Mouse (Mus musculus): Measurements from ENCODE around the gene Taf5. TPM values are rescaled to one million over a fixed set of nuclear protein-coding genes. Genes with fewer than 3 reads are reported as not detected.

Gene Taf5
- polyA plus RNA-seq, 1 experiment from 2014 or later, result 10.5 TPM

- no peak for ATAC-seq (ENCODE audit: low FRiP score, low TSS enrichment)
- peaks cover 37% of the 10 kb centered on the region for H3K36me3 ChIP-seq (ENCODE audit: control insufficient read depth, insufficient read depth, low read length)
- no peak overlapping the region for H3K4me3 ChIP-seq (replicated peaks; ENCODE audit: low read depth, low read length)
- H3K4me2 ChIP-seq (ENCODE audit: low read length), result no peak overlapping the region
- peak overlapping the region; percentile 75 for H3K27ac ChIP-seq (replicated peaks; ENCODE audit: low read depth, low read length)
- no peaks in the 10 kb centered on the region for H3K4me1 ChIP-seq (ENCODE audit: control insufficient read depth, insufficient read depth, low read length)
- H3K27me3 ChIP-seq (ENCODE audit: control insufficient read depth, insufficient read depth, low read length), result no peaks in the 10 kb centered on the region
- H3K9ac ChIP-seq (replicated peaks; ENCODE audit: low read length), result no peak overlapping the region; the same call in 1 of the 2 replicates
- peak; percentile 57 for DNase-seq
- no peaks in the 10 kb centered on the region for H3K9me3 ChIP-seq (ENCODE audit: control insufficient read depth, low read length)
- 44% methylated on average over 9 of the region's 9 CpGs for WGBS
Observed at GRCm38 (mm10) chr19:47029796-47030195, 37.8 kb upstream of the Taf5 start.

- ATAC-seq (ENCODE audit: low FRiP score, low TSS enrichment), result no peak
- Histone ChIP-seq H3K27ac (replicated peaks; ENCODE audit: low read depth, low read length) (no peak overlapping the region), H3K9ac (replicated peaks; ENCODE audit: low read length) (no peak overlapping the region), H3K4me1 (ENCODE audit: control insufficient read depth, insufficient read depth, low read length) (no peaks in the 10 kb centered on the region), H3K4me2 (ENCODE audit: low read length) (no peak overlapping the region), H3K9me3 (ENCODE audit: control insufficient read depth, low read length) (no peaks in the 10 kb centered on the region), H3K36me3 (ENCODE audit: control insufficient read depth, insufficient read depth, low read length) (peaks cover 38% of the 10 kb centered on the region), H3K27me3 (ENCODE audit: control insufficient read depth, insufficient read depth, low read length) (no peaks in the 10 kb centered on the region), H3K4me3 (replicated peaks; ENCODE audit: low read depth, low read length) (no peak overlapping the region)
- no peak for DNase-seq
- WGBS, result 91% methylated on average over 6 of the region's 6 CpGs
Observed at GRCm38 (mm10) chr19:47031770-47032169, 35.8 kb upstream of the Taf5 start.

GRCm38 (mm10) chr19:47034916-47035315, 32.6 kb upstream of the Taf5 start:
- WGBS, result 95% methylated on average over 4 of the region's 4 CpGs
- Histone ChIP-seq H3K27me3 (ENCODE audit: control insufficient read depth, insufficient read depth, low read length) (no peaks in the 10 kb centered on the region), H3K4me2 (ENCODE audit: low read length) (no peak overlapping the region), H3K36me3 (ENCODE audit: control insufficient read depth, insufficient read depth, low read length) (peaks cover 63% of the 10 kb centered on the region), H3K4me1 (ENCODE audit: control insufficient read depth, insufficient read depth, low read length) (no peaks in the 10 kb centered on the region), H3K9me3 (ENCODE audit: control insufficient read depth, low read length) (no peaks in the 10 kb centered on the region), H3K9ac (replicated peaks; ENCODE audit: low read length) (no peak overlapping the region), H3K27ac (replicated peaks; ENCODE audit: low read depth, low read length) (no peak overlapping the region), H3K4me3 (replicated peaks; ENCODE audit: low read depth, low read length) (no peak overlapping the region)
- no peak for DNase-seq
- no peak for ATAC-seq (ENCODE audit: low FRiP score, low TSS enrichment)

- Histone ChIP-seq H3K36me3 (ENCODE audit: control insufficient read depth, insufficient read depth, low read length) (peaks cover 78% of the 10 kb centered on the region), H3K27me3 (ENCODE audit: control insufficient read depth, insufficient read depth, low read length) (no peaks in the 10 kb centered on the region), H3K4me1 (ENCODE audit: control insufficient read depth, insufficient read depth, low read length) (no peaks in the 10 kb centered on the region), H3K4me3 (replicated peaks; ENCODE audit: low read depth, low read length) (no peak overlapping the region), H3K9ac (replicated peaks; ENCODE audit: low read length) (no peak overlapping the region), H3K27ac (replicated peaks; ENCODE audit: low read depth, low read length) (no peak overlapping the region), H3K9me3 (ENCODE audit: control insufficient read depth, low read length) (no peaks in the 10 kb centered on the region), H3K4me2 (ENCODE audit: low read length) (no peak overlapping the region)
- DNase-seq, result no peak
- ATAC-seq (ENCODE audit: low FRiP score, low TSS enrichment), result no peak
- 93% methylated on average over 3 of the region's 3 CpGs for WGBS
Observed at GRCm38 (mm10) chr19:47036596-47036995, 30.9 kb upstream of the Taf5 start.

GRCm38 (mm10) chr19:47040720-47041473, 26.6 kb upstream of the Taf5 start:
- H3K36me3 ChIP-seq (ENCODE audit: control insufficient read depth, insufficient read depth, low read length), result peaks cover 64% of the 10 kb centered on the region
- no peak overlapping the region for H3K9ac ChIP-seq (replicated peaks; ENCODE audit: low read length)
- no peak overlapping the region for H3K4me3 ChIP-seq (replicated peaks; ENCODE audit: low read depth, low read length)
- no peak overlapping the region for H3K4me2 ChIP-seq (ENCODE audit: low read length)
- 94% methylated on average over 3 of the region's 3 CpGs for WGBS
- no peaks in the 10 kb centered on the region for H3K27me3 ChIP-seq (ENCODE audit: control insufficient read depth, insufficient read depth, low read length)
- ATAC-seq (ENCODE audit: low FRiP score, low TSS enrichment), result no peak
- H3K4me1 ChIP-seq (ENCODE audit: control insufficient read depth, insufficient read depth, low read length), result no peaks in the 10 kb centered on the region
- no peak for DNase-seq
- no peaks in the 10 kb centered on the region for H3K9me3 ChIP-seq (ENCODE audit: control insufficient read depth, low read length)
- H3K27ac ChIP-seq (replicated peaks; ENCODE audit: low read depth, low read length), result no peak overlapping the region

- peak; percentile 70 for DNase-seq
- WGBS, result 93% methylated on average over 3 of the region's 3 CpGs
- H3K27me3 ChIP-seq (ENCODE audit: control insufficient read depth, insufficient read depth, low read length), result no peaks in the 10 kb centered on the region
Observed at GRCm38 (mm10) chr19:47043608-47044007, 23.9 kb upstream of the Taf5 start.

GRCm38 (mm10) chr19:47046343-47046742, 21.2 kb upstream of the Taf5 start:
- 95% methylated on average over 1 of the region's 1 CpGs for WGBS
- Histone ChIP-seq H3K27ac (replicated peaks; ENCODE audit: low read depth, low read length) (no peak overlapping the region), H3K4me3 (replicated peaks; ENCODE audit: low read depth, low read length) (no peak overlapping the region), H3K36me3 (ENCODE audit: control insufficient read depth, insufficient read depth, low read length) (peaks cover 37% of the 10 kb centered on the region), H3K9me3 (ENCODE audit: control insufficient read depth, low read length) (no peaks in the 10 kb centered on the region), H3K4me2 (ENCODE audit: low read length) (no peak overlapping the region), H3K4me1 (ENCODE audit: control insufficient read depth, insufficient read depth, low read length) (peaks cover 13% of the 10 kb centered on the region), H3K27me3 (ENCODE audit: control insufficient read depth, insufficient read depth, low read length) (no peaks in the 10 kb centered on the region), H3K9ac (replicated peaks; ENCODE audit: low read length) (no peak overlapping the region)
- no peak for ATAC-seq (ENCODE audit: low FRiP score, low TSS enrichment)
- no peak for DNase-seq

More at GRCm38 (mm10) chr19:47043608-47044007, 23.9 kb upstream of the Taf5 start:
- H3K27ac ChIP-seq (replicated peaks; ENCODE audit: low read depth, low read length), result no peak overlapping the region
- no peak overlapping the region for H3K4me2 ChIP-seq (ENCODE audit: low read length)
- no peaks in the 10 kb centered on the region for H3K9me3 ChIP-seq (ENCODE audit: control insufficient read depth, low read length)
- peaks cover 60% of the 10 kb centered on the region for H3K36me3 ChIP-seq (ENCODE audit: control insufficient read depth, insufficient read depth, low read length)
- H3K4me1 ChIP-seq (ENCODE audit: control insufficient read depth, insufficient read depth, low read length), result 0 out of 2 replicates have a peak, but pooled peaks cover under 1% of the 10 kb centered on the region
- H3K9ac ChIP-seq (replicated peaks; ENCODE audit: low read length), result no peak overlapping the region
- H3K4me3 ChIP-seq (replicated peaks; ENCODE audit: low read depth, low read length), result no peak overlapping the region
- no peak for ATAC-seq (ENCODE audit: low FRiP score, low TSS enrichment)

GRCm38 (mm10) chr19:47047236-47047833, 20.2 kb upstream of the Taf5 start:
- H3K27me3 ChIP-seq (ENCODE audit: control insufficient read depth, insufficient read depth, low read length), result no peaks in the 10 kb centered on the region
- H3K36me3 ChIP-seq (ENCODE audit: control insufficient read depth, insufficient read depth, low read length), result peaks cover 28% of the 10 kb centered on the region
- no peak overlapping the region for H3K9ac ChIP-seq (replicated peaks; ENCODE audit: low read length)
- H3K4me3 ChIP-seq (replicated peaks; ENCODE audit: low read depth, low read length), result no peak overlapping the region
- no peak for DNase-seq
- no peak overlapping the region for H3K4me2 ChIP-seq (ENCODE audit: low read length)
- no peak for ATAC-seq (ENCODE audit: low FRiP score, low TSS enrichment)
- 88% methylated on average over 13 of the region's 13 CpGs for WGBS
- H3K27ac ChIP-seq (replicated peaks; ENCODE audit: low read depth, low read length), result no peak overlapping the region
- H3K4me1 ChIP-seq (ENCODE audit: control insufficient read depth, insufficient read depth, low read length), result peaks cover 13% of the 10 kb centered on the region
- no peaks in the 10 kb centered on the region for H3K9me3 ChIP-seq (ENCODE audit: control insufficient read depth, low read length)

- no peak overlapping the region for H3K27ac ChIP-seq (replicated peaks; ENCODE audit: low read depth, low read length)
- DNase-seq (no peak), ATAC-seq (ENCODE audit: low FRiP score, low TSS enrichment) (no peak)
- 64% methylated on average over 4 of the region's 4 CpGs for WGBS
- H3K9ac ChIP-seq (replicated peaks; ENCODE audit: low read length), result peak overlapping the region; percentile 91; the same call in 1 of the 2 replicates
- peak overlapping the region; percentile 62 for H3K4me2 ChIP-seq (ENCODE audit: low read length)
- H3K9me3 ChIP-seq (ENCODE audit: control insufficient read depth, low read length), result no peaks in the 10 kb centered on the region
- no peaks in the 10 kb centered on the region for H3K27me3 ChIP-seq (ENCODE audit: control insufficient read depth, insufficient read depth, low read length)
- no peak overlapping the region for H3K4me3 ChIP-seq (replicated peaks; ENCODE audit: low read depth, low read length)
- H3K36me3 ChIP-seq (ENCODE audit: control insufficient read depth, insufficient read depth, low read length), result peaks cover 24% of the 10 kb centered on the region
- H3K4me1 ChIP-seq (ENCODE audit: control insufficient read depth, insufficient read depth, low read length), result peaks cover 13% of the 10 kb centered on the region
Observed at GRCm38 (mm10) chr19:47049061-47049460, 18.5 kb upstream of the Taf5 start.

Data from midbrain, embryonic 14.5 days (tissue).